Mouse (Mus musculus): ENCODE measurements around the gene Cse1l. TPM values are rescaled to one million over a fixed set of nuclear protein-coding genes. Genes with fewer than 3 reads are reported as not detected.

The Cse1l gene
- polyA plus RNA-seq, 1 experiment from 2014 or later, result 139 TPM

GRCm38 (mm10) chr2:166963257-166963656 is 57.4 kb downstream of the Cse1l start:
- Histone ChIP-seq H3K27me3 (ENCODE audit: control insufficient read depth, insufficient read depth, low read length) (no peaks in the 10 kb centered on the region), H3K27ac (ENCODE audit: low read length) (no peak overlapping the region), H3K9ac (replicated peaks; ENCODE audit: low read depth, low read length) (no peak overlapping the region), H3K36me3 (ENCODE audit: control insufficient read depth, insufficient read depth, low read length) (peaks cover 33% of the 10 kb centered on the region), H3K9me3 (ENCODE audit: control insufficient read depth, low read depth, low read length) (no peaks in the 10 kb centered on the region), H3K4me2 (replicated peaks; ENCODE audit: low read depth, low read length) (no peak overlapping the region), H3K4me3 (ENCODE audit: low read depth, low read length) (no peak overlapping the region), H3K4me1 (ENCODE audit: control insufficient read depth, insufficient read depth, low read length) (no peaks in the 10 kb centered on the region)
- WGBS, result 66% methylated on average over 8 of the region's 8 CpGs
- no peak for ATAC-seq (ENCODE audit: insufficient number of reproducible peaks, insufficient read depth, low FRiP score, low read depth)

DNA sequence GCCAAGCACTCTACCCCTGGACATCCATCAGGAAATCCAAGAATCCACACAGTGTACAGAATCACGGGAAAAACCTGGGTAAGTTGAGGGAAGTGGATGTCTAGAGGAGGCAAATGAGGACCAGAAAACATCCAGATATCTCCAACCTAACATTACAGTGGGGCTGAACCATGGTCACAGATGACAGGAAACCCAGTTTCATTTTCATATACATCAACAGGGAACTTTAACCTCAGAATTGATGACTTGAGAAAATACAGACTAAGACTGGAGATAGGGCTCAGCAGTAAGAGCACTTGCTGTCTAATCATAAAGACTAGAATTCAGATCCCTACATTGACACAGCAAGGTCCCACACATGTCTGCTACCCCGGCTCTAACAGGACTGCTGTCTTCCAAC is 58.9 kb downstream of the Cse1l start:
- H3K4me2 ChIP-seq (replicated peaks; ENCODE audit: low read depth, low read length), result no peak overlapping the region
- no peak overlapping the region for H3K27ac ChIP-seq (ENCODE audit: low read length)
- WGBS, result 79% methylated on average over 2 of the region's 2 CpGs
- peaks cover 26% of the 10 kb centered on the region; the same call in 1 of the 2 replicates for H3K36me3 ChIP-seq (ENCODE audit: control insufficient read depth, insufficient read depth, low read length)
- ATAC-seq (ENCODE audit: insufficient number of reproducible peaks, insufficient read depth, low FRiP score, low read depth), result no peak
- no peaks in the 10 kb centered on the region for H3K27me3 ChIP-seq (ENCODE audit: control insufficient read depth, insufficient read depth, low read length)
- no peak overlapping the region for H3K4me3 ChIP-seq (ENCODE audit: low read depth, low read length)
- H3K9ac ChIP-seq (replicated peaks; ENCODE audit: low read depth, low read length), result no peak overlapping the region
- H3K4me1 ChIP-seq (ENCODE audit: control insufficient read depth, insufficient read depth, low read length), result no peaks in the 10 kb centered on the region
- H3K9me3 ChIP-seq (ENCODE audit: control insufficient read depth, low read depth, low read length), result no peaks in the 10 kb centered on the region

- H3K9ac ChIP-seq (replicated peaks; ENCODE audit: low read depth, low read length), result no peak overlapping the region
- H3K4me1 ChIP-seq (ENCODE audit: control insufficient read depth, insufficient read depth, low read length), result peaks cover 12% of the 10 kb centered on the region; the same call in 1 of the 2 replicates
- no peaks in the 10 kb centered on the region for H3K36me3 ChIP-seq (ENCODE audit: control insufficient read depth, insufficient read depth, low read length)
- no peak overlapping the region for H3K4me2 ChIP-seq (replicated peaks; ENCODE audit: low read depth, low read length)
- H3K9me3 ChIP-seq (ENCODE audit: control insufficient read depth, low read depth, low read length), result no peaks in the 10 kb centered on the region
- H3K4me3 ChIP-seq (ENCODE audit: low read depth, low read length), result no peak overlapping the region
- no peaks in the 10 kb centered on the region for H3K27me3 ChIP-seq (ENCODE audit: control insufficient read depth, insufficient read depth, low read length)
- ATAC-seq (ENCODE audit: insufficient number of reproducible peaks, insufficient read depth, low FRiP score, low read depth), result no peak
- 75% methylated on average over 1 of the region's 1 CpGs for WGBS
- no peak overlapping the region for H3K27ac ChIP-seq (ENCODE audit: low read length)
These were observed 67.3 kb downstream of the Cse1l start for GRCm38 (mm10) chr2:166973153-166973552.

DNA sequence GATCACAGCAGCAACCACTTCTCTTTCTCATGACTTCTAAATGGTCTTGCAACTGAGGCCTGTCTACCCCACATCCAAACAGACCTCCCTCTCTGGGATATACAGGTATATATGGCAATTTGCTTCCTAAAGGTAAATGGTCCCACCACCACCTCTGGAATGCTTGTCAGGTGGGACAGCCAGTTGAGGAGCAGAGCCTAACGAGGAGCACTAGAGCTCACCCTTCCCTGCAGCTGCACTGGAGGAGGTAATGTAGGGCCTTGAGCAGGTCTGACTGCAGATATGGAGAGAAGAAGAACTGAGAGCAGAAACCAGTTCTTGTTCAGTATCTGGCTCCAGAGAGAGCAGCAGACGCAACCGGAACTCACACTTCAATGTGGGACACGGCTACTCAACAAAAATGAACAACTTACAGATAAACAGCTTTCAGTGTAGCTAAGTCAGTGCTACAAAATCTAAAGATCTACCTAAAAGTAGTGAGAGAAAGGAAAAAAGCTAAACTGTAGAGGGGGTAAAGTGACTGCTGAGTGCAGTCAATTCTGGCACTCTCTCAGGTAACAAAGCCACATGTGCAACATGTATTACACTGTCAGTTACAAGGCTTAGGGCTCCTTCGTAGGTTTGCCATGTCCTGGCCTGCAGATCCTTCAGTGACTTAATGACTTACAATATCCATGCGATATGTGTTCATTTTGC is 68.5 kb downstream of the Cse1l start:
- no peak overlapping the region for H3K4me2 ChIP-seq (replicated peaks; ENCODE audit: low read depth, low read length)
- H3K4me3 ChIP-seq (ENCODE audit: low read depth, low read length), result no peak overlapping the region
- no peak for ATAC-seq (ENCODE audit: insufficient number of reproducible peaks, insufficient read depth, low FRiP score, low read depth)
- H3K4me1 ChIP-seq (ENCODE audit: control insufficient read depth, insufficient read depth, low read length), result peaks cover 12% of the 10 kb centered on the region; the same call in 1 of the 2 replicates
- WGBS, result 72% methylated on average over 6 of the region's 6 CpGs
- no peak overlapping the region for H3K27ac ChIP-seq (ENCODE audit: low read length)
- H3K9me3 ChIP-seq (ENCODE audit: control insufficient read depth, low read depth, low read length), result no peaks in the 10 kb centered on the region
- no peak overlapping the region for H3K9ac ChIP-seq (replicated peaks; ENCODE audit: low read depth, low read length)
- H3K36me3 ChIP-seq (ENCODE audit: control insufficient read depth, insufficient read depth, low read length), result no peaks in the 10 kb centered on the region
- H3K27me3 ChIP-seq (ENCODE audit: control insufficient read depth, insufficient read depth, low read length), result no peaks in the 10 kb centered on the region

DNA sequence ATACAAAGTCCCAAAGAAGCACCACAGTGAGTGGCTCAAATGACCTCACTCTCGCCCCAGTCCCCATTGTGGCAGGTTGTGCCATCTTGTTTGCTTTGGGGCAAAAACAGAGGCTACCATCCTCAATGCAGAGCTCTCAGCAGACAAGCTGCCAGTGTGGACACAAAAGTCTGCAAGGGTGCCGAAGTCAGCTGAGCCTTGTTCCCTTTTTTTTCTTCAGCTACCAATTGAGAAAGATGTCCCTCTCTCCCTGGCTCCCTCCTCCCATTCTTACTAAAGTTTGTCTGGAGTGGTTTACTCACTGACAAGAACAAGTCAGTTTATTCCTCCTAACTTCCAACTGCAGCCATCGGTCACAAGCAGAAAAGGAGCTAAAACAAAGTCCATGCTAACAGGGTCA is 70.5 kb downstream of the Cse1l start:
- Histone ChIP-seq H3K27ac (ENCODE audit: low read length) (no peak overlapping the region), H3K4me1 (ENCODE audit: control insufficient read depth, insufficient read depth, low read length) (peaks cover 12% of the 10 kb centered on the region; the same call in 1 of the 2 replicates), H3K9me3 (ENCODE audit: control insufficient read depth, low read depth, low read length) (no peaks in the 10 kb centered on the region), H3K27me3 (ENCODE audit: control insufficient read depth, insufficient read depth, low read length) (no peaks in the 10 kb centered on the region), H3K4me2 (replicated peaks; ENCODE audit: low read depth, low read length) (no peak overlapping the region), H3K9ac (replicated peaks; ENCODE audit: low read depth, low read length) (no peak overlapping the region), H3K36me3 (ENCODE audit: control insufficient read depth, insufficient read depth, low read length) (no peaks in the 10 kb centered on the region), H3K4me3 (ENCODE audit: low read depth, low read length) (no peak overlapping the region)
- 70% methylated on average over 3 of the region's 3 CpGs for WGBS
- ATAC-seq (ENCODE audit: insufficient number of reproducible peaks, insufficient read depth, low FRiP score, low read depth), result no peak

GRCm38 (mm10) chr2:166977490-166977889 is 71.7 kb downstream of the Cse1l start:
- H3K4me3 ChIP-seq (ENCODE audit: low read depth, low read length), result no peak overlapping the region
- no peaks in the 10 kb centered on the region for H3K27me3 ChIP-seq (ENCODE audit: control insufficient read depth, insufficient read depth, low read length)
- H3K4me1 ChIP-seq (ENCODE audit: control insufficient read depth, insufficient read depth, low read length), result peaks cover 12% of the 10 kb centered on the region; the same call in 1 of the 2 replicates
- WGBS, result 81% methylated on average over 3 of the region's 3 CpGs
- H3K9me3 ChIP-seq (ENCODE audit: control insufficient read depth, low read depth, low read length), result no peaks in the 10 kb centered on the region
- no peak overlapping the region for H3K27ac ChIP-seq (ENCODE audit: low read length)
- no peak overlapping the region for H3K4me2 ChIP-seq (replicated peaks; ENCODE audit: low read depth, low read length)
- no peak overlapping the region for H3K9ac ChIP-seq (replicated peaks; ENCODE audit: low read depth, low read length)
- H3K36me3 ChIP-seq (ENCODE audit: control insufficient read depth, insufficient read depth, low read length), result no peaks in the 10 kb centered on the region
- ATAC-seq (ENCODE audit: insufficient number of reproducible peaks, insufficient read depth, low FRiP score, low read depth), result no peak

DNA sequence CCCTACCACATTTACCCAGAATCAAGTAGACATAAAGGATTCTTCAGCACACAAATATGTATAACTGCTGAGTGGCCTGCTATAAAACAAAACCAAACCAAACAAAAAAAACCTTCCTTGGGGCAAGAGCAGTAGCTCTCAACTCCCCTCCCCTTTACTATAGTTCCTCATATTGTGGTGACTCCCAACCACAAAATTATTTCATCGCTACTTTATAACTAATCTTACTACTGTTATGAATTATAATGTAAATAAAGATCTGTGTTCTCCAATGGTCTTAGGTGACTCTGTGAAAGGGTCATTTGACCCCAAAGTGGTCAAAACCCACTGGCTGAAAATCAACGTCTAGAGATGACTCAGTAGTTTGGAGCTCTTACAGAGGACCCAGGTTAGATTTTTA is 74.3 kb downstream of the Cse1l start:
- H3K27me3 ChIP-seq (ENCODE audit: control insufficient read depth, insufficient read depth, low read length), result no peaks in the 10 kb centered on the region
- 62% methylated on average over 2 of the region's 2 CpGs for WGBS
- H3K9me3 ChIP-seq (ENCODE audit: control insufficient read depth, low read depth, low read length), result no peaks in the 10 kb centered on the region
- H3K9ac ChIP-seq (replicated peaks; ENCODE audit: low read depth, low read length), result no peak overlapping the region
- no peaks in the 10 kb centered on the region for H3K36me3 ChIP-seq (ENCODE audit: control insufficient read depth, insufficient read depth, low read length)
- no peak for ATAC-seq (ENCODE audit: insufficient number of reproducible peaks, insufficient read depth, low FRiP score, low read depth)
- H3K4me3 ChIP-seq (ENCODE audit: low read depth, low read length), result no peak overlapping the region
- H3K4me1 ChIP-seq (ENCODE audit: control insufficient read depth, insufficient read depth, low read length), result peaks cover 8% of the 10 kb centered on the region; the same call in 1 of the 2 replicates
- no peak overlapping the region for H3K27ac ChIP-seq (ENCODE audit: low read length)
- no peak overlapping the region for H3K4me2 ChIP-seq (replicated peaks; ENCODE audit: low read depth, low read length)

DNA sequence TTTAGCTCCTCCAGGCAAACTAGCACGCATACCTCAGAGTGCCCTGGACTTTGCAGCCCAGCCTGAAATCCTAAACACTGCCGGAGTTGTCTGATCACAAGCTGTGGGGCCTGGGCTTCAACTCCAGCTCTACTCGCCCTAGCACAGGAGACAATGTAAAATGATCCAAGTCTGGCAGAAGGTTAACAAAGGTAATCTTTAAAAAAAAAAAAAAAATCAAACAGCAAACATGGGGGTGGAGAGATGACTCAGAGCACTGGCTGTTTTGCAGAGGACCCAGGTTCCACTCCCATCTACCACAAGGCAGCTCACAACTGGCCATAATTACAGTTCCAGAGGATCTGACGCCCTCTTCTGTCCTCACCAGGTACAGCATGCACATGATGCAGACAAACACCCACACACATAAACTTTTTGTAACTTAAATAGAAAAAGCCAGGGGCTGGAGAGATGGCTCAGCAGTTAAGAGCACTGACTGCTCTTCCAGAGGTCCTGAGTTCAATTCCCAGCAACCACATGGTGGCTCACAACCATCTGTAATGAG is 77.6 kb downstream of the Cse1l start:
- Histone ChIP-seq H3K4me1 (ENCODE audit: control insufficient read depth, insufficient read depth, low read length) (no peaks in the 10 kb centered on the region), H3K4me3 (ENCODE audit: low read depth, low read length) (no peak overlapping the region), H3K27me3 (ENCODE audit: control insufficient read depth, insufficient read depth, low read length) (no peaks in the 10 kb centered on the region), H3K9me3 (ENCODE audit: control insufficient read depth, low read depth, low read length) (no peaks in the 10 kb centered on the region), H3K9ac (replicated peaks; ENCODE audit: low read depth, low read length) (no peak overlapping the region), H3K27ac (ENCODE audit: low read length) (no peak overlapping the region), H3K4me2 (replicated peaks; ENCODE audit: low read depth, low read length) (no peak overlapping the region), H3K36me3 (ENCODE audit: control insufficient read depth, insufficient read depth, low read length) (no peaks in the 10 kb centered on the region)
- WGBS, result 71% methylated on average over 4 of the region's 4 CpGs
- no peak for ATAC-seq (ENCODE audit: insufficient number of reproducible peaks, insufficient read depth, low FRiP score, low read depth)

Measured in stomach, embryonic 14.5 days (tissue).